Mouse (Mus musculus): ENCODE measurements around the gene Hist1h3a.

- TF ChIP-seq CTCF (IDR thresholded peaks at IDR 0.05; ENCODE audit: extremely low read depth, insufficient read depth, low read length) (no peak), POLR2A (IDR thresholded peaks at IDR 0.05; ENCODE audit: extremely low read depth, insufficient read depth, low read length) (no peak)
These were observed 4.3 kb downstream of the Hist1h3a start for GRCm38 (mm10) chr13:23757921-23758320.

All from cortical plate, adult 2 months (tissue).